Mouse (Mus musculus): Measurements from ENCODE around the gene Lpin2.

GRCm38 (mm10) chr17:71285929-71286328 is 103.6 kb downstream of the Lpin2 start:
- no peak for TF ChIP-seq EP300 (IDR thresholded peaks at IDR 0.05)
- peak; percentile 32 for TF ChIP-seq CTCF (IDR thresholded peaks at IDR 0.05)

Data from lung, postnatal 0 days (tissue).